Mouse (Mus musculus) intestine, embryonic 16.5 days (tissue): Measurements from ENCODE around the gene Gm11639. TPM values are rescaled to one million over a fixed set of nuclear protein-coding genes. Genes with fewer than 3 reads are reported as not detected.
"Not testable (repeated sequence)": the region's sequence is repeated elsewhere in the genome, so short reads cannot be mapped to it uniquely, and the experiment has no call there.

ENCODE experiments used
- ATAC-seq: fragments of 200-750 bp; cut with Nextera tagmentation; 2 replicates; pipeline ENCODE4 v1.8.0; 2017; ENCODE audit warnings: moderate TSS enrichment, moderate library complexity
- H3K27ac ChIP-seq: fragments of 300-500 bp; sonication (generic); 2 replicates; pipeline ENCODE4 v1.5.1; 2014; ENCODE audit warnings: mild to moderate bottlenecking, low read length
- H3K27me3 ChIP-seq: fragments of 300-500 bp; sonication (generic); replicated peaks from 2 replicates; pipeline ENCODE4 v1.6.1; 2014; ENCODE audit warnings: low read length, control low read depth, mixed read lengths; ENCODE audit not compliant: control insufficient read depth, insufficient read depth
- H3K36me3 ChIP-seq: fragments of 300-500 bp; sonication (generic); 2 replicates; pipeline ENCODE4 v1.6.1; 2014; ENCODE audit warnings: low read length, control low read depth; ENCODE audit not compliant: control insufficient read depth, insufficient read depth
- H3K4me1 ChIP-seq: fragments of 300-500 bp; sonication (generic); 2 replicates; pipeline ENCODE4 v1.6.1; 2014; ENCODE audit warnings: low read length, control low read depth, mixed read lengths; ENCODE audit not compliant: control insufficient read depth, insufficient read depth
- H3K4me2 ChIP-seq: fragments of 300-500 bp; sonication (generic); 2 replicates; pipeline ENCODE4 v1.6.1; 2014; ENCODE audit warnings: low read depth, low read length, control low read depth
- H3K4me3 ChIP-seq: fragments of 300-500 bp; sonication (generic); 2 replicates; pipeline ENCODE4 v1.5.1; 2014; ENCODE audit warnings: mild to moderate bottlenecking, low read length
- H3K9ac ChIP-seq: fragments of 300-500 bp; sonication (generic); 2 replicates; pipeline ENCODE4 v1.6.1; 2014; ENCODE audit warnings: low read depth, low read length
- H3K9me3 ChIP-seq: fragments of 300-500 bp; sonication (generic); 2 replicates; pipeline ENCODE4 v1.6.1; 2016; ENCODE audit warnings: low read length, control low read depth; ENCODE audit not compliant: control insufficient read depth
- WGBS: fragments of 180-500 bp; shearing (Covaris S2); extraction: QIAGEN DNeasy Blood & Tissue Kit; methylation state at CpG from one replicate; pipeline ENCODE4 v1.1.7; 2014; 5-methylcytosine and 5-hydroxymethylcytosine counted together
- polyA plus RNA-seq: library from polyadenylated mRNA; unstranded; fragments of >200 nt; fragmentation: Nextera tagmentation; extraction: Ambion mirVana; gene quantifications from 2 replicates; pipeline ENCODE4 v1.2.1, GENCODE M21; 2015

The Gm11639 gene
- polyA plus RNA-seq, 1 experiment from 2014 or later = 0.02 TPM

DNA sequence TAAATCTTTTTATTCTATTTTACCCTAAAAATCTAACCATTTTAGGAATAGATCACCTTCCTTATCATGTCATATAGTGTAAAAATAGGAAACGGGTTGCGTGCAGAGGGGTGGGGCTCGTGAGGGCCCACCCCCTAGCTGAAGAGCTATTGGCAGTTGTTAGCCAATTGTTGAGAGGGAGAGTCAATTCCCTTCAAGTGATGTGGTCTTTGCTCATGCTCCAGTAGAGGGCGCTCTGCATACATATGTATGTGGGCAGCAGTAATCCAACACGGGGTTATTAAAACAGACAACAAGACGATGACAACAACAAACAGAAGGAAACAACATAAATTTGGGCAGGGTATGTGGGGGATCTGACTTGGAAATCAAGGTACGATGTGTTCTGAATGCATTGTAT is 335.6 kb downstream of the Gm11639 start:
- no peak overlapping the region for H3K27ac ChIP-seq
- no peak for ATAC-seq
- 73% methylated on average over 7 of the region's 7 CpGs for WGBS

GRCm38 (mm10) chr11:105028744-105029348 is 343.3 kb downstream of the Gm11639 start:
- H3K4me2 ChIP-seq = no peak overlapping the region
- no peak overlapping the region for H3K9ac ChIP-seq
- H3K27ac ChIP-seq = no peak overlapping the region
- peak; percentile 77; the same call in 1 of the 2 replicates for ATAC-seq
- 30% methylated on average over 6 of the region's 6 CpGs for WGBS
- H3K9me3 ChIP-seq = no peaks in the 10 kb centered on the region
- 0 out of 2 replicates have a peak, but pooled peaks cover 8% of the 10 kb centered on the region for H3K4me1 ChIP-seq
- no peak overlapping the region for H3K4me3 ChIP-seq
- no peaks in the 10 kb centered on the region for H3K27me3 ChIP-seq
- H3K36me3 ChIP-seq = no peaks in the 10 kb centered on the region

More for the DNA sequence above, 335.6 kb downstream of the Gm11639 start:
- no peak overlapping the region for H3K4me3 ChIP-seq
- no peaks in the 10 kb centered on the region for H3K27me3 ChIP-seq
- H3K9me3 ChIP-seq = no peaks in the 10 kb centered on the region
- no peak overlapping the region for H3K9ac ChIP-seq
- H3K4me2 ChIP-seq = no peak overlapping the region
- H3K36me3 ChIP-seq = no peaks in the 10 kb centered on the region
- no peaks in the 10 kb centered on the region for H3K4me1 ChIP-seq

DNA sequence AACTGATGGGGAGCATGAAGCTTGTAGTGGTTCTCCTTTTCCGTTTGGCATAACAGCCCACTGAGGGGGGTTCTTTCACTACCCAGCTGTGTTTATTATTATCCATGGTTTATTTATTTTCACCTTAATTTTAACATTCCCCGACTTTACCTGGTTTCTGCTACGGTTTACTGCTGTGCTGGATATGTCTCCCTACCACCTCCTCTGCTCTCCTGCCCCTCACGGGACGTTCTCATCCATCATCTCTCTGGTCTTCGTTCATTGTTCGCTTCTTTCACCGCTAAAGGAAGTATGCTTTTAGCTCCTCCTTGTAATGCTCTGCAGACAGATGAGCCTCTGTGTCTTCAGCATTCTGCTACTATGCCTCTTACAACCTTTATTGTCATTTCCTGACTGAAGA is 344.0 kb downstream of the Gm11639 start:
- no peaks in the 10 kb centered on the region for H3K36me3 ChIP-seq
- H3K9me3 ChIP-seq = no peaks in the 10 kb centered on the region
- 38% methylated on average over 8 of the region's 8 CpGs for WGBS
- H3K4me3 ChIP-seq = no peak overlapping the region
- H3K27ac ChIP-seq = no peak overlapping the region
- H3K4me1 ChIP-seq = 0 out of 2 replicates have a peak, but pooled peaks cover 8% of the 10 kb centered on the region
- no peaks in the 10 kb centered on the region for H3K27me3 ChIP-seq
- no peak overlapping the region for H3K4me2 ChIP-seq
- H3K9ac ChIP-seq = no peak overlapping the region
- no peak for ATAC-seq

- Histone ChIP-seq H3K9me3 (no peaks in the 10 kb centered on the region), H3K27me3 (no peaks in the 10 kb centered on the region), H3K4me1 (0 out of 2 replicates have a peak, but pooled peaks cover 8% of the 10 kb centered on the region), H3K9ac (no peak overlapping the region), H3K4me2 (no peak overlapping the region), H3K36me3 (no peaks in the 10 kb centered on the region), H3K27ac (no peak overlapping the region), H3K4me3 (no peak overlapping the region)
- no peak for ATAC-seq
- WGBS = 67% methylated on average over 6 of the region's 6 CpGs
Observed at GRCm38 (mm10) chr11:105030229-105030628, 344.7 kb downstream of the Gm11639 start.

DNA sequence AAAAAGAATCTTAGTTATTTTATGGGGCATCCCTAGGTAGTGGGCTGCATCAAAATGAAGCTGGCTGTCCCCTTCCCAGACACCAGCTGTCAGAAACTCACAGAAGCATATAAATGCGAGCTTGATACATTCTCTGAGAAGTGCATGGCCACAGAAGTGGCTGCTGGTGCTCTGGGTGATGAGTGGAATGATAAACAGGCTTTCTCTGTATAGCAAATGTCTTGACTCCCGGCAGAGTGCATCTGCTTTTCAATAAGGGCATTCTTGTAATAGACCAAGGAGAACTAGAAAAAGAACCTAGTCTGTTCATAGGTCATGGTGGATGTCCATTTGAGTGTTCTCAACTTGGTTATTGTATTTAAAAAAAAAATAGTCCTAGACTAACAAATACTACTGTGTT is 345.6 kb downstream of the Gm11639 start:
- no peak overlapping the region for H3K4me2 ChIP-seq
- WGBS = 48% methylated on average over 2 of the region's 2 CpGs
- H3K4me1 ChIP-seq = 0 out of 2 replicates have a peak, but pooled peaks cover 8% of the 10 kb centered on the region
- no peaks in the 10 kb centered on the region for H3K9me3 ChIP-seq
- no peaks in the 10 kb centered on the region for H3K36me3 ChIP-seq
- H3K27ac ChIP-seq = no peak overlapping the region
- H3K9ac ChIP-seq = no peak overlapping the region
- H3K4me3 ChIP-seq = no peak overlapping the region
- no peaks in the 10 kb centered on the region for H3K27me3 ChIP-seq
- ATAC-seq = no peak

DNA sequence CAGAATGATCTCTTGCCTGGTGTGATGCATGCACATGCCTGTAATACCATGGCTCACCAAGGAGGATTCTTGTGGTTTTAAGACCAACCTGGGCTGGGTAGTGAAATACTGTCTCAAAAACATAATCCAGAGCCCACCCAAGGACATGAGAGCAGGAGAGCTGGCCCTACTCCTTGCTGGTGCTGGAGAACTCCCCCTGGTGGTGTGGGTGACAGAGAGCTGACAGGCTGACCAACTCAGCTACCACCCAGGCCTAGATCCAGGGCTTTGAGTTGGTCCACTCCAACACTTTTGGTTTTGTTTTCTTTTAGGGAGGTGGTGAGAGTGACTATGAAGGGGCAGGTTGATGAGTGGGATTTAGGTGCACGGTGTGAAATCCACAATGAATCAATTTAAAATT is 349.6 kb downstream of the Gm11639 start:
- Histone ChIP-seq H3K9me3 (no peaks in the 10 kb centered on the region), H3K4me3 (no peak overlapping the region), H3K9ac (no peak overlapping the region), H3K4me2 (no peak overlapping the region), H3K27ac (no peak overlapping the region), H3K36me3 (no peaks in the 10 kb centered on the region), H3K27me3 (no peaks in the 10 kb centered on the region), H3K4me1 (no peaks in the 10 kb centered on the region)
- 85% methylated on average over 1 of the region's 1 CpGs for WGBS
- no peak for ATAC-seq

GRCm38 (mm10) chr11:105063292-105063691 is 377.8 kb downstream of the Gm11639 start, which contains the start of gene Efcab3:
Efcab3 (plus strand) TSS chr11:105063592.
- Histone ChIP-seq H3K9me3 (no peaks in the 10 kb centered on the region), H3K36me3 (no peaks in the 10 kb centered on the region), H3K9ac (no peak within 1 kb of the TSS), H3K27me3 (no peaks in the 10 kb centered on the region), H3K4me3 (no peak within 1 kb of the TSS), H3K4me1 (no peaks in the 10 kb centered on the region), H3K27ac (no peak within 1 kb of the TSS), H3K4me2 (no peak within 1 kb of the TSS)
- ATAC-seq = no peak
- WGBS = 86% methylated on average over 5 of the region's 5 CpGs

DNA sequence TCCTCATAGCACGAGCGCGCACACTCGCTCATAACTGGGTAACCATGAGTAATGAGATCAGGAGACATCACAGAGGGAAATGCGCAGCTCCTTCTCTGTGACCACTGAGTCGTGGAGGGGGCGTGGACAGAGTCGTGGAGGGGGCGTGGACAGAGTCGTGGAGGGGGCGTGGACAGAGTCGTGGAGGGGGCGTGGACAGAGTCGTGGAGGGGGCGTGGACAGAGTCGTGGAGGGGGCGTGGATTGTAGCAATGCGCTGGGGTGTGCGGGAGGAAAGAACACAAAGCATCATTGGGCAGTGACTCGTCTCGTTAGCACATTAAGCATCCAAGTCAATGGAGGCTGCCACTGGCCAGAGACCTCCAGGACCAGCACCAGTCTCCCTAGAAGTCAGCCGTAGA is 426.9 kb downstream of the Gm11639 start:
- not testable (repeated sequence) for H3K9ac ChIP-seq, H3K4me1 ChIP-seq, H3K27me3 ChIP-seq, H3K4me3 ChIP-seq, H3K9me3 ChIP-seq, H3K4me2 ChIP-seq, H3K27ac ChIP-seq, H3K36me3 ChIP-seq, ATAC-seq
- WGBS = 75% methylated on average over 17 of the region's 22 CpGs

GRCm38 (mm10) chr11:105117814-105118213 is 432.3 kb downstream of the Gm11639 start:
- H3K4me2 ChIP-seq = no peak overlapping the region
- no peak overlapping the region for H3K9ac ChIP-seq
- no peak for ATAC-seq
- H3K4me1 ChIP-seq = no peaks in the 10 kb centered on the region
- 85% methylated on average over 7 of the region's 7 CpGs for WGBS
- H3K4me3 ChIP-seq = no peak overlapping the region
- no peaks in the 10 kb centered on the region for H3K27me3 ChIP-seq
- H3K36me3 ChIP-seq = no peaks in the 10 kb centered on the region
- no peaks in the 10 kb centered on the region for H3K9me3 ChIP-seq
- no peak overlapping the region for H3K27ac ChIP-seq

GRCm38 (mm10) chr11:105120551-105121061 is 435.1 kb downstream of the Gm11639 start:
- no peak for ATAC-seq
- Histone ChIP-seq H3K4me3 (no peak overlapping the region), H3K27me3 (no peaks in the 10 kb centered on the region), H3K4me2 (no peak overlapping the region), H3K4me1 (no peaks in the 10 kb centered on the region), H3K27ac (no peak overlapping the region), H3K36me3 (no peaks in the 10 kb centered on the region), H3K9ac (no peak overlapping the region), H3K9me3 (no peaks in the 10 kb centered on the region)
- 29% methylated on average over 4 of the region's 4 CpGs for WGBS
